ENCODE assay signal across 9 mouse cellular contexts in genomic region chr1:133254856-133255764, GRCm38 (mm10). TPM values are rescaled to one million over a fixed set of nuclear protein-coding genes. Genes with fewer than 3 reads are reported as not detected.
DNase-seq lines count a peak whose midpoint lies in the region; ATAC-seq and TF ChIP-seq lines count a peak whose summit lies in the region.
"Had no signal": no experiment of that assay in that cellular context is flagged by ENCODE, and none has a peak within 500 bp of the region (broad histone marks: within the 10 kb centered on the region; RNA-seq: fewer than 3 reads in every experiment).

No protein-coding gene starts in this region.

- no peaks in the 10 kb centered on the region for H3K79me2 ChIP-seq in MEL (ENCODE audit: control insufficient read depth, insufficient read depth, low read length, poor library complexity)

- no peak for DNase-seq in heart, embryonic 10.5 days (ENCODE audit: low spot score)
- no peak for DNase-seq in heart, postnatal 4 days
- peak; percentile 52 for DNase-seq in MEL (ENCODE audit: low read depth, low spot score)
- no peak for DNase-seq in ovary, adult 18-20 months (ENCODE audit: low spot score)
- DNase-seq in adrenal gland, postnatal 10 days = no peak
- DNase-seq in right cerebral cortex, postnatal 4 days = no peak

- no peaks in the 10 kb centered on the region for H3K9me3 ChIP-seq in heart, embryonic 10.5 days
- no peaks in the 10 kb centered on the region for H3K9me3 ChIP-seq in MEL (replicated peaks; ENCODE audit: insufficient read depth, low read length)
- no peaks in the 10 kb centered on the region for H3K9me3 ChIP-seq in hindbrain, embryonic 16.5 days (ENCODE audit: control insufficient read depth, low read length)
- H3K9me3 ChIP-seq in liver, embryonic 15.5 days (replicated peaks) = no peaks in the 10 kb centered on the region

- no peak overlapping the region for H3K9ac ChIP-seq in MEL (ENCODE audit: control insufficient read depth, low read depth, low read length, poor library complexity, severe bottlenecking)
- no peak overlapping the region; the same call in 1 of the 2 replicates for H3K9ac ChIP-seq in hindbrain, embryonic 16.5 days (ENCODE audit: low read depth, low read length)
- no peak overlapping the region for H3K9ac ChIP-seq in liver, embryonic 15.5 days

- H3K4me1 ChIP-seq in heart, embryonic 10.5 days = peaks cover 84% of the 10 kb centered on the region
- H3K4me1 ChIP-seq in MEL (ENCODE audit: control insufficient read depth in 1 of 2, insufficient read depth in 2 of 2, low read length in 2 of 2) = peaks cover 4 to 12% of the 10 kb centered on the region in 2 experiments; a peak in 3 of 4 replicates
- peaks cover 47% of the 10 kb centered on the region for H3K4me1 ChIP-seq in hindbrain, embryonic 16.5 days (ENCODE audit: control insufficient read depth, insufficient read depth, low read depth, low read length)
- H3K4me1 ChIP-seq in liver, embryonic 15.5 days (replicated peaks) = peaks cover 53% of the 10 kb centered on the region

- no peak overlapping the region for H3K4me3 ChIP-seq in heart, embryonic 10.5 days
- no peak overlapping the region for H3K4me3 ChIP-seq in MEL (ENCODE audit: control insufficient read depth in 1 of 2, insufficient read depth in 1 of 2, low read depth in 2 of 2, low read length in 2 of 2)
- H3K4me3 ChIP-seq in hindbrain, embryonic 16.5 days (ENCODE audit: low read length) = peak overlapping the region; percentile 9; the same call in 1 of the 2 replicates
- no peak overlapping the region for H3K4me3 ChIP-seq in liver, embryonic 15.5 days (replicated peaks)

- peak overlapping the region; percentile 77 for H3K27ac ChIP-seq in heart, embryonic 10.5 days
- H3K27ac ChIP-seq in MEL (ENCODE audit: control insufficient read depth, low read depth, low read length) = no peak overlapping the region
- peak overlapping the region; percentile 29; the same call in 1 of the 2 replicates for H3K27ac ChIP-seq in hindbrain, embryonic 16.5 days (ENCODE audit: low read depth, low read length)
- H3K27ac ChIP-seq in liver, embryonic 15.5 days (replicated peaks) = peak overlapping the region; percentile 45; the same call in 1 of the 2 replicates

- peak; percentile 64 to 74 for TF ChIP-seq EP300 in MEL (IDR thresholded peaks at IDR 0.05; ENCODE audit: low read depth in 1 of 2, low read length in 2 of 2)

- no peak for TF ChIP-seq CTCF in MEL (IDR thresholded peaks at IDR 0.05 in 2 of 3, conservative IDR thresholded peaks at IDR 0.05 in 1 of 3; ENCODE audit: control insufficient read depth in 1 of 3, insufficient read depth in 1 of 3, low read depth in 2 of 3, low read length in 3 of 3, poor library complexity in 1 of 3, severe bottlenecking in 1 of 3)

- H3K27me3 ChIP-seq in heart, embryonic 10.5 days (ENCODE audit: insufficient read depth, poor library complexity, severe bottlenecking) = no peaks in the 10 kb centered on the region
- H3K27me3 ChIP-seq in MEL (ENCODE audit: control insufficient read depth in 1 of 2, insufficient read depth in 2 of 2, low read length in 2 of 2) = no peaks in the 10 kb centered on the region
- no peaks in the 10 kb centered on the region for H3K27me3 ChIP-seq in hindbrain, embryonic 16.5 days (replicated peaks; ENCODE audit: control insufficient read depth, insufficient read depth, low read length)
- peaks cover 13% of the 10 kb centered on the region; the same call in 1 of the 2 replicates for H3K27me3 ChIP-seq in liver, embryonic 15.5 days

- WGBS in heart, embryonic 10.5 days = 33% methylated on average over 9 of the region's 9 CpGs
- WGBS in hindbrain, embryonic 16.5 days = 41% methylated on average over 9 of the region's 9 CpGs
- WGBS in liver, embryonic 15.5 days (ENCODE audit: insufficient replicate concordance) = 30% methylated on average over 9 of the region's 9 CpGs

- TF ChIP-seq RAD21 in MEL (IDR thresholded peaks at IDR 0.05; ENCODE audit: low read depth, low read length) = no peak

- ATAC-seq in hindbrain, embryonic 16.5 days = no peak
- ATAC-seq in liver, embryonic 15.5 days (ENCODE audit: insufficient read depth) = peak; percentile 36

- TF ChIP-seq POLR2A in MEL (IDR thresholded peaks at IDR 0.05; ENCODE audit: control insufficient read depth in 1 of 2, insufficient read depth in 1 of 2, low read depth in 1 of 2, low read length in 2 of 2, poor library complexity in 1 of 2) = no peak

- H3K4me2 ChIP-seq in hindbrain, embryonic 16.5 days (ENCODE audit: low read length) = peak overlapping the region; percentile 22
- no peak overlapping the region for H3K4me2 ChIP-seq in liver, embryonic 15.5 days

- peaks cover 7% of the 10 kb centered on the region for H3K36me3 ChIP-seq in heart, embryonic 10.5 days
- H3K36me3 ChIP-seq in MEL (ENCODE audit: control insufficient read depth in 1 of 2, insufficient read depth in 2 of 2, low read length in 2 of 2) = peaks cover 0 to 7% of the 10 kb centered on the region in 2 experiments
- peaks cover 3% of the 10 kb centered on the region; the same call in 1 of the 2 replicates for H3K36me3 ChIP-seq in hindbrain, embryonic 16.5 days (ENCODE audit: control insufficient read depth, insufficient read depth, low read length)
- H3K36me3 ChIP-seq in liver, embryonic 15.5 days (replicated peaks) = no peaks in the 10 kb centered on the region; the same call in 1 of the 2 replicates

TF ChIP-seq in MEL, 35 proteins besides CTCF, POLR2A, EP300 and RAD21:
- peak; percentile 42; the same call in 1 of the 2 replicates for TF ChIP-seq ETS1 (IDR thresholded peaks at IDR 0.05; ENCODE audit: low read depth, low read length)
- peak; percentile 57; the same call in 1 of the 2 replicates for TF ChIP-seq ZKSCAN1 (IDR thresholded peaks at IDR 0.05; ENCODE audit: low read depth, low read length)
- peak; percentile 47; the same call in 1 of the 2 replicates for TF ChIP-seq BHLHE40 (IDR thresholded peaks at IDR 0.05; ENCODE audit: borderline replicate concordance, low read depth, low read length)
- TF ChIP-seq UBTF (IDR thresholded peaks at IDR 0.05; ENCODE audit: borderline replicate concordance, insufficient read depth, low read depth, low read length) = no peak
- peak; percentile 100 for TF ChIP-seq ZNF384 (IDR thresholded peaks at IDR 0.05; ENCODE audit: low read depth, low read length)
- no peak for TF ChIP-seq POLR2AphosphoS2 (IDR thresholded peaks at IDR 0.05; ENCODE audit: low read length)
- peak; percentile 75 for TF ChIP-seq TCF12 (IDR thresholded peaks at IDR 0.05; ENCODE audit: low read depth, low read length)
- peak; percentile 70 for TF ChIP-seq MYC (IDR thresholded peaks at IDR 0.05; ENCODE audit: low read depth, low read length)
- 0 out of 2 replicates have a peak, but pooled peaks have one; percentile 21 for TF ChIP-seq MYB (IDR thresholded peaks at IDR 0.05; ENCODE audit: low read depth, low read length)
- TF ChIP-seq GATA1 (IDR thresholded peaks at IDR 0.05; ENCODE audit: low read depth, low read length) = peak; percentile 64
- TF ChIP-seq MAZ (IDR thresholded peaks at IDR 0.05; ENCODE audit: low read depth, low read length) = 0 out of 2 replicates have a peak, but pooled peaks have one; percentile 27
- TF ChIP-seq RCOR1 (IDR thresholded peaks at IDR 0.05; ENCODE audit: low read depth, low read length) = peak; percentile 87
- TF ChIP-seq HCFC1 (IDR thresholded peaks at IDR 0.05; ENCODE audit: low read depth, low read length) = peak; percentile 69
- peak; percentile 43; the same call in 1 of the 2 replicates for TF ChIP-seq TBP (IDR thresholded peaks at IDR 0.05; ENCODE audit: low read depth, low read length)
- peak; percentile 65; the same call in 1 of the 2 replicates for TF ChIP-seq SIN3A (IDR thresholded peaks at IDR 0.05; ENCODE audit: low read length)
- no peak for TF ChIP-seq ZMIZ1 (IDR thresholded peaks at IDR 0.05; ENCODE audit: low read depth, low read length)
TF ChIP-seq in MEL: peak in this region for 13.

RNA-seq across cellular contexts. Expression of gene Golt1a, which starts 54.5 kb away (rescaled TPM):
- polyA plus RNA-seq in heart, embryonic 10.5 days (2016; fragmentation: Nextera tagmentation; extraction: Ambion mirVana) = 1.7 TPM in 1 of 2 replicates, not detected in the other
- not detected for total RNA-seq in heart, postnatal 4 days (2021)
- not detected in 2 replicates for total RNA-seq in MEL (2012; rRNA removed)
- polyA plus RNA-seq in MEL (2012; ENCODE audit: insufficient read depth in 1 of 2, insufficient read length in 2 of 2, low read depth in 1 of 2, low replicate concordance in 2 of 2, missing spikeins in 1 of 2) = not detected
- polyA plus RNA-seq in hindbrain, embryonic 16.5 days (2015; fragmentation: Nextera tagmentation; extraction: Ambion mirVana) = not detected in 2 replicates
- 8.3 and 10.2 TPM in 2 replicates for polyA plus RNA-seq in liver, embryonic 15.5 days (2015; fragmentation: Nextera tagmentation; extraction: Ambion mirVana)
- 1 to 10 TPM; 1.4 to 4.3 TPM for total RNA-seq in adrenal gland, postnatal 10 days (2021)
- total RNA-seq: layer of hippocampus, adult 18-20 months had no signal
